Mouse (Mus musculus): ENCODE data around the gene Chrm5. TPM values are rescaled to one million over a fixed set of nuclear protein-coding genes. Genes with fewer than 3 reads are reported as not detected.
"Not testable (repeated sequence)": the region's sequence is repeated elsewhere in the genome, so short reads cannot be mapped to it uniquely, and the experiment has no call there.

The Chrm5 gene
- total RNA-seq, 2 experiments from 2014 or later = 6.6 to 8.8 TPM

GRCm38 (mm10) chr2:112481564-112481963 is 995 bp upstream of the Chrm5 start:
- DNase-seq = no peak

DNA sequence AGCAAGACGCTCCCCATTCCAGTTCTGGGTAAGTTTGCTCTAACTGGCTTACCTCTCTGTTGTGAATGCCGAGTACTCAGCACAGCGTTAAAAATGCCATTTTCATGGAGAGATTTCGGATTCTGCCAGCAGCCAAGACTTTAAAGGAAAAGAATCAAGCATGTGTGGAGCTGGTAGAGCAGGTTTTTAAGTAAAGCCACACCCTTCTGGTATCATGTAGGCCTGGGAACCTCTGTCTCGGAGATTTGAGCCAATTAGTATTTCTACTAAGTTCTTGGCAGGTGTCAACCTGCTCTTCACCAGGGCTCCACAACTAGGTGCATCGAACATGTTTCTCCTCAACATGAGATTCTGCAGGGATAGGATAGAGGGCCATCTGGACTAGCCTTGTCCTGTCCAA is 4.0 kb downstream of the Chrm5 start:
- no peak for DNase-seq

DNA sequence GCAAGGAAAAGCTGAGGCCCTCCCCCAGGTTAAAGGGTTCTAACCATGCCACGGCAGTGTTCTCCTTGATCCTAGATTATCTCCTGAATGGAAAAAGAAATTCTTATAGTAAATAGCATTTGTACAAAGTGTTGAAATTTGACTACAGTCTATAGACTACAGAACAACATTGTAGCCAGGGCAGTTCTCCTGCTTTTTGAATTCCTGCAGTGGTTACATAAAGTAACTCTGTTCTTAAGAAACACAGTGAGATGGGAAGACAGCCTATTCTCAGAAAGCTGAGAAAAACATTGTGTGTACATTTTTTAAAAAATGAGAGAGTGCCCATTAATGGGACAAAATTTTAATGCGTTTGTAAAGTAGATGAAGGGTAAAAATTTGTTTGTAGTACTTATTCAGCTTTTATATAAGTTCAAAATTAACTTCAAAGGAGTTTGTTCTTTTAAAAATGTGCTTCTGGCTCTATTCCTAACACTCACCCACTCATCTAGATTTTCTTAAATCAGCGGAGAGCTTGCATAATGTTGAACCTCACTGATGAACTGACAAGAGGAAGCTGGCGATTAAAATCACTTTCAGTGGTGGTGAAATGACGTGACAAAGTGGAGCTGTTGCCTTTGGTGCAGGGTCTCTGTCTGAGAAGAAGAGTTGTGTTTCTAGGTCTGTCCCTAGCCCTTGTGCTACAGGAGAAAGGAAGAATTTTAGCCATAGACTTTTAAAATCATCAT is 5.4 kb downstream of the Chrm5 start:
- no peak for DNase-seq

DNA sequence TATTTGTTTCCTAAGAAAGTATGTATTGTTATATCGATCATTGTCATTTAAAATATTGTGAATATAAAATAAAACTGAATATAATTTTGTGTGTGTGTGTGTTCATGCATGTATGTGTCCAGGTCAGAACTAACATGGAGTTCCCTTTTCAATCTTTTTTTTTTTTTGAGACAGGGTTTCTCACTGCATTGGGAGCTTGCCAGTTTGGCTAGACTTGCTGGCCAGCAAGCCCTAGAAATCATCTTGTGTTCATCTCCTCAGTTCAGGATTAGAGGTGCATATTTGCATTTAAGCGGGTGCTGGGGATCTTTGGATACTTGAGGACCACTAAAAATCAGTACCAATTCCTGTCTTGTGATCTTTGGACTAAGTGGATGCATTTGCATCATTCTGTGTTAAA is 8.5 kb downstream of the Chrm5 start:
- no peak for DNase-seq

GRCm38 (mm10) chr2:112470961-112471381 is 9.6 kb downstream of the Chrm5 start:
- no peak for DNase-seq

GRCm38 (mm10) chr2:112469542-112469941 is 11.0 kb downstream of the Chrm5 start:
- no peak for DNase-seq

- DNase-seq = no peak
Measured at GRCm38 (mm10) chr2:112460557-112460956, 20.0 kb downstream of the Chrm5 start.

DNA sequence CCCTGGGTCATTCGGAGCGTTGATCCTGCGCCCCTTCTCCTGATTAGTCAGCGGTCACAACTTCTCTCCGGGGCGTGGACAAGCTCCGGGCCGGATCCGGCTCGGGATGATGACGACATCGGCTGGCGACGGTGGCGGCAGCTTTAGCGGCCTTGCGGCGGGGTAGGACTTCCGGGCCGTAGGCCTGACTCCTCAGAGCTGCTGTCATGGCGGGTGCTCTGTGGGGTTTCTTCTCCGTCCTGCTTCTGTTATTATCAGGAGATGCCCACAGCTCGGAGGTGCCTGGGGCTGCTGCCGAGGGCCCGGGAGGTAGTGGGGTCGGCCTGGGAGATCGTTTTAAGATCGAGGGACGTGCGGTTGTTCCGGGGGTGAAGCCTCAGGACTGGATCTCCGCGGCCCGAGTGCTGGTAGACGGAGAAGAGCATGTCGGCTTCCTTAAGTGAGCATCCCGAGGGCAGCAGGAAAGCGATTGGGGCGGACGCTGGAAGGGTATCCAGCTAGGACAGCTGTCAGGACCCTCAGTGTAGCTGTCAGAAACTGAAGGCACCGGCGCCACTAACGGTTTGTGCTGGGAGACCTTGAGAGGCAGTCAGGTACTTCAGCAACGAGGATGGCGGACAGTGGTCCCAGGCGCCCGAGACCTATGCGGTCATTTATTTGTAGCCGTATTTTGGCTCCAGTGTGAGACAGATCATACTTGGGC is 25.6 kb downstream of the Chrm5 start, which contains the start of gene Emc7:
Emc7 (plus strand) TSS at position 136 of the 703 bp plus-strand sequence.
- DNase-seq = peak; percentile 97 to 99

- DNase-seq = no peak
Measured at GRCm38 (mm10) chr2:112454125-112454861, 26.3 kb downstream of the Chrm5 start.

- not testable (repeated sequence) for DNase-seq
Measured at GRCm38 (mm10) chr2:112452513-112452912, 28.1 kb downstream of the Chrm5 start.

DNA sequence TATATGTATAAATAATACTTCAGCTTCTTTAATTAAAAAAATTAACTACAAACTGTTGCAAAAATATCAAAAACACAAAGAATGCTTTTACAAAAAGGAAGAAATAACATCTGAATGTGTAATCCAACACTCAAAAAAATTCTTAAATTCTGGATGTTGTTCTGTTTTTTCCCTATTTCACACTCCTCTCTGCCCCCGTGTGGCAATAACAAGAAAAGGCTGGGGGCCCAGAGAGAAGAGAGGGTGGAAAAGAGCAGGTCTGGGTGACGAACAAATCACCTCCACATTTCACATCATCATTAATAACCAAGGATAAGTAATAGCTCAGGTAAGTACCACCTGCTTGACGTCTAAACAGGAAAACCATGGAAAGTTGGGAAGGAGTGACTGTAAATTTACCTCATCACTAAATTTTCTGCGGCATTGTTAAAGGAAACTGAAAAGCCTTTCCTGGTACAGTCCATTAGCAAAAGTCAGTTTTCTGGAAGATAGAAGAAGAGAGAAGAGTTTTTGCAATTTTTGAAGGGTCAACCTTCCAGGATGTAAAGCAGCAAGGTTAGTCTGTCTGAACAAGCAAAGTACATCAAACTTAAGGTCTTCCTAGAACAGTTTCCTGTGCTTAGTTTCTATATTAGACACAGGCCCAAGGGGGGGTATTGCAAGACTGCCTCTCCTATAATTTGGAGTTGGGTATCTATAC is 30.8 kb downstream of the Chrm5 start:
- no peak for DNase-seq

DNA sequence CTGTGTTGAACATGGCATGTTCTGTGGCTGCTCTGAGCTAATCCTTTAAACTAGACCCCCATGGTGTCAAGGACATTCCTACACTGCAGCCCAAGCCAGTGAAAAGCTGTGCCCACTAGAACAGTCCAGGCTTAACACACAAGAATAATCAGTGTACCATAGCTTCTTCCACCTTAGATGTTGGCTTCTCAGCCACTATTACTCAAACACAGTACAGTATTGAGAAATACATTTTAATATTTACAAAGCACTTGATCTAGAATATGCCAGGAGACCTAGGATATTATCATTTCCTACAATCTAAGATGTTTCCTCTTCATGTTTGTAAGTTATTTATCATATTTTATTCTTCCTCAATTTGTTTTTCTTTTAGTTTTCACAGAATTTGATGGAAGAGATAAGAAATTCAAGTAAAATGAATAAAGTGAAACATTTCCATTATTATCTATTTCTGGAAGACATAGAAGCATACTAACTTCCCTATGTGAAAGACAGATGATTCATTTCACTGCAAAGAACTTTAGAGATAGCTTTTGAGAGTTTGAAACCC is 32.0 kb downstream of the Chrm5 start:
- DNase-seq = no peak

- DNase-seq = not testable (repeated sequence)
Measured at GRCm38 (mm10) chr2:112448046-112448445, 32.5 kb downstream of the Chrm5 start.

GRCm38 (mm10) chr2:112445511-112445910 is 35.1 kb downstream of the Chrm5 start:
- no peak for DNase-seq

DNA sequence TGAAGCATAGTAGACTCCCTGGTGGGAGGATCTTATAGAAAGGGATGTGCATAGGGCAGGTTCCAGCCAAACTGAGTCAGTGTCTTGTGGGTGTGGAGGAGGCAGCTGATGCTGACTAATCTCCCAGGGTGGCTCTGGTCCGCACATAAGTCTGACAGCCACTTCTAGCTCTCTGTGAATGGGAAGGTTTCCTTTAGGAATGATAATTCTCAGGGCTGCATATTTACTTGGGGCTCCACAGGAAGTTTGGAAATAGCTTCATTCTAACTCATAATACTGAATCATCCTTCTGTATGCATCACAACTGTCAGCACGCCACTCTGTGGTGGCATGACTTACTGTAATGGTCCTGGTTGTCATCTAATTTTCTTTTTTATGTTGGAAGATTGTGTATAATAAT is 37.1 kb downstream of the Chrm5 start:
- DNase-seq = no peak

DNA sequence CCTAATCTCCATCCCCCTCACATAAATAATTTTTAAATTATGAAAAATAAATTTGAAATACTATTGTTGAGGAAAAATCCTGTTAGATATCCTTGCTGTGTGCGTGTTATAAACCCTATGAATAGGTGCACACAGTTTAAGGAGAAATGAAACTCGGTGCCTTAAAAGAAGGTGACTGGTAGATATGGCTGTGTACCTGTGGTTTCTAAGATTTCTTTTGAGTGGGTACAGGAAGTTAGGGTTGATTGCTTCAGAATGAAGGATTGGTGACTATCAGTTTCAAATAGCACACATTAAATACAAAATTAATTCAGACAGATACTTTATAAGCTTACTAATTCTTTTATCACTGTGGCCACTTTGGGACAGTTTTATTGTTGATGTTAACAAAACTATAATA is 43.0 kb downstream of the Chrm5 start:
- DNase-seq = no peak

DNA sequence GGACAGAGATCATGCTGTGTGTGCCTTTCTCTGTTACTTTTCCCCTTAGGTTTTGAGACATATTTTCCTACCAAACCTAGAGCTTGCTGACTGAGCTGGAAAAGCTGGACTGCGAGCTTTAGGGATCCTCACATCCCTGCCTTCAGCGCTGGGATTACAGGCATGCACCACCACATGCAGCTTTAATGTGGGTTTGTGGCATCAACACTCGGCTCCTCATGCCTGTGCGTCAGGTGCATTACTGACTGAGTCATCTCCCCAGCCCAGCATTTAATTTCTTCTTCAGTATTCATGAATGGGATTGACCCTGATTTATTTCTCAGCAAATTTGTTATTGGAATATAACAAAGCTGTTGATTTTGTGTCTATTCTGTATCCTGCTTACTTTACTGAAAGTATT is 44.3 kb downstream of the Chrm5 start:
- no peak for DNase-seq

DNA sequence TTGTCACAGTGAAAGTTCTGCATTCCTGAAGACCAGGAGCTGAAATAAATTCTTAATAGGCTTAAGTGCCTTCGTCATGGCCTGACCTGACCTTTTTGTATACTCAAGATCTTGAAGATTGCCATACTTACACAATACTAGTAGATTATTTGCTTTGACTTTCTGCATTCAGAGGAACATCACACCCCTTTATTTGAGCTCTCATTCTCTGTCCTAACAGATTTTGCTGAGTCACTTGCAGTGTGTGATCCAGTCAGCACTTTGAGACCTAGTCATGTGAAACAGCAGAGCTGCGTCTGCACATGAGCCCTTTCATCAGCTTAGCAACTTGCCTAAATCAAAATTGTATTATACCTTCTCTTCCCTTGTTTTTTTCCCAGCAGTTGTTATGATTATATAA is 47.2 kb downstream of the Chrm5 start:
- DNase-seq = no peak

DNA sequence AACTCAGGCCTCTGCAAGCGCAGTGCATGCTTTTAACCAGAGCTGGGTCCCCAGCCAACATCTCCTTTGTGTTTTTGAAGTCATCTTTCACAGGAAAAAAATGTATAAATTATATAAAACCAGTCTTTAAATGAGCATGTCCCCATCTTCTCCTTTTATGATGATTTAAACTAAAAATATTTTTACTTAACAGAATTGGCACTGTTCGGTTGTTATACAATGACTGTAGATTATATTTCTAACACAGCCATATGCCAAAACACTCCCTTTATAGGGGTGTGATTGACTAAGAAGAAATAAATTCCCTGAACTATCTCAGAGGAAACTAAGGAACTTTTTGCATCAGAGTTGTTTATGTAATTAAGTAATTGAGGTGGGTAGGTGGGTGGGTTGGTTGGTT is 48.0 kb downstream of the Chrm5 start:
- no peak for DNase-seq

GRCm38 (mm10) chr2:112430403-112430802 is 50.2 kb downstream of the Chrm5 start:
- no peak for DNase-seq

DNA sequence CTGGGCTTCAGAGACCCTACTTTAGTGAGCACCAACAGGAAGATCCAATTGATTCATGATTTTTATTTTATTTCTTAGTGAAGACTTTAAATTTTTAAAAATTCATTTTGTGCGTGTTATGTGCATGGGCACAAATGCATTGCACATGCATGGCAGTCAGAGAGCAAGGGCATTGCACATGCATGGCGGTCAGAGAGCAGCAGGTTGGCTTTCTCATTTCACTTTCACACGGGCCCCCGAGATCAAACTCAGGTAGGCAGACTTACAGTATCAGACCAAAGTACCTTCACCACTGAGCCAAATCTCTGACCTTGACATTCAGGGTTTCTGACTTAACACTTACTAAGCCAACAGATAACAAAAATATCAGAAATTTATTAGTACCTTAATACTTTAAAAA is 50.9 kb downstream of the Chrm5 start:
- DNase-seq = no peak

All from layer of hippocampus, postnatal 36 days (tissue).